Mouse (Mus musculus): ENCODE data around the gene BC048507.

GRCm38 (mm10) chr13:67857317-67857716 lies 5.8 kb upstream of the BC048507 start:
- no peak for TF ChIP-seq CTCF (IDR thresholded peaks at IDR 0.05; ENCODE audit: low read depth, low read length)
- TF ChIP-seq TAL1 (conservative IDR thresholded peaks at IDR 0.05; ENCODE audit: low read depth, low read length), result no peak
